Mouse (Mus musculus) right cerebral cortex, postnatal 25 days (tissue): ENCODE measurements at regions not wholly inside any gene's neighbourhood (a gene's known extent, or its start where the extent isn't known, plus 50 kb on each side); places are given as distances from the start of the nearest gene placed in this dataset.

Experiments
- DNase-seq: peaks from one replicate; pipeline ENCODE4 v3.0.0; 2022

DNA sequence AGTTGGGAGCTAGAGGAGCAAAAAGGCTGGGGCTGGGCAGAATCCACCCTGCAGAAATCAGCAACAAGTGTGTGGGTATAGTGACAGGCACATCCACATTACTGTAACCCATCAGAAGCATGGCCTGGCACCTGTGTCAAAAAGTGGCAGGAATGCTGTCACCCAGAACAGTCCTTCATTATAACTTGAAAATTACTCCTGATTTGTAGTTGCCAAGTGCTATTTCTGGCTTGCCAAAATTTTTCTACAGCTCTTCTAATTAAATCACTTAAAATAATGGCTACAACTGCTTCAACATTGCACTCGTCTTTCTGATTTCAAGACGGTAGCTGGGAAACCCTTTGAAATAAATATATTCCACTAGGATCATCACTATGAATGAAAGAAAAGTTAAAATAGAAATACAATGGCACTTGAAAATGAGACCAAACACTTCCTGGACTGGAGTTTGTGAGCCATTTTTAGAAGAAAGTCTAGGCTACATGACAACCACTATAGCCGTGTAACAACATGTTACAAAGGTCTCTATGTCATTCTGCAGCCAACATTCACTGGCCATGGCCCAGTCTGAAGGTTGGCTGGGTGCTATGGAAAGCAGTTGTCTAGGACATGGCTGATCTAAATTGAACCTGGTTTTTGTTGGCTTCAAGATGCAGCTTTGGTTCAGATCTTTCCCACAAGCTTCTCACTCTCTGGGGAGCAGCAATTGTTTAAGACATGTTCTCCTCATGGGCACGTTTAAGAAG is 190.6 kb upstream of the Tapt1 start:
- no peak for DNase-seq

DNA sequence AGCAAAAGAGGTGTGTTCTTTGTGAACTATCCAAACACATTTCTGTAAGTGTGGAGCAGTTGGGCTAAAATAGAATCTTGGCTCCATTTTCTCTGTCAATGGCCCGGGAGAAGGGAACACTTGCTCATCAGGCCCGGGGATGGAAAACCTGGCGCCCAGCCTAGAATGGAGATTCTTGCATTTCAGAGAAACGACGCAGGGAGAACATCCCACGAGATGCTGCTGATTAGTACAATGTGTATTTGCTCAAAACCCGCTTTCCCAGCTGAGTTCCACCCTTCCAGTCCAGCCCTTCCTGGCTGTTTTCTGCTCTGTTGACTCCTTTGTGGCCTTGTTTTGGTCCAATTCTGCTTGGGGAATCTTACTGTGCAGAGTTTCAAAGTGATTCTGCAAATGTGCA is 188.0 kb upstream of the Tapt1 start:
- DNase-seq = peak; percentile 75

DNA sequence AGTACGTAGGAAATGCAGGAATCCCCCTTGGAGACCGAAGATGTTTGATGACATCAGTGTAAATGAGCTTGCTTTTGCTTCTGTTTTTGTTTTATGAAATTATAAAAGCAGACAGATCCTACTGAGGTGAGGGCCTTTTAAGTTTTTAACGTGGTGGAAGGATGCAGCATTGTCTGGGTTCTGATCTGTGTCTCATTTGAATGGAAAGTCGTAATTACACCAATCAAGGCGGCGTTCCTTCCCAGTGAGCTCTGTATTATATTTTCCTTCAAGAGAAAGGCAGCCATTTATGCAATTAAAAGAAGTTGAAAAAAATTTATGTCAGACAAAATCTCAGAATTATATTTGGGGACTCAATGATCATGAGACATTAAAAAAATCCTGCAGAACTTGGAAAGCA is 176.9 kb upstream of the Tapt1 start:
- DNase-seq = no peak

DNA sequence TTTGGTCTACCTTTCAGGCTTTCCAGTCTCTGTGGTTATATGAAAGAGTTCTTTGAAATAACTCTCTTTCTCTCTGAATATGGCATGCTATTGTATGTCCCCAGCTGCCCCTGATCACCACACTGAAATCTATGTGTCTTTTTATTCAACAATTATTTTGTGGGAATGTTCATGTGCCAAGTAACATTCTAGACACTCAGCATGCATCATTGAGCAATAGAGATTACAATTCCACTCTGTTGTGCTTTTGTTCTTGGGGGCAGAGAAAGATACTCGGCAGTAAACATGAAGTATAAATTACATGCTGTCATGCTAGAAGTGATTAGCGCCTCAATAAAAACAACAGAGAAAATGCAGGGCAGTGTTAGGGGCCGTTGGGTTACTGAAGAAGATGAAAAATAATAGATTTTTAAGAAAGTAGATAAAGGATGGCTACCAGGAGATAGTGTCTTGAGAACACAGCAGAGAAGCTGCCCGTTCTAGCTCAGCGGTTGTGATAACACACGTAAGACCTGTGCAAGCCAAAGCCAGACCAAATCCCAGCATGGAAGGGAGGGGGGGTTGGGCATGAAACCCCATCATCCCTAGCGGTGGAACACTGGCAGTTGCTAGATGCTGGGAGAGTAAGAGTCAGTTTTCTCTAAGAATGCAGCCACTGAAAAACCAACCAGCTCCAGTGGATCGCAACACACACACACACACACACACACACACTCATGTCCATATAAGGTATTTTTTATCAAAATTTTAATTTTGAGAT is 174.3 kb upstream of the Tapt1 start:
- no peak for DNase-seq

DNA sequence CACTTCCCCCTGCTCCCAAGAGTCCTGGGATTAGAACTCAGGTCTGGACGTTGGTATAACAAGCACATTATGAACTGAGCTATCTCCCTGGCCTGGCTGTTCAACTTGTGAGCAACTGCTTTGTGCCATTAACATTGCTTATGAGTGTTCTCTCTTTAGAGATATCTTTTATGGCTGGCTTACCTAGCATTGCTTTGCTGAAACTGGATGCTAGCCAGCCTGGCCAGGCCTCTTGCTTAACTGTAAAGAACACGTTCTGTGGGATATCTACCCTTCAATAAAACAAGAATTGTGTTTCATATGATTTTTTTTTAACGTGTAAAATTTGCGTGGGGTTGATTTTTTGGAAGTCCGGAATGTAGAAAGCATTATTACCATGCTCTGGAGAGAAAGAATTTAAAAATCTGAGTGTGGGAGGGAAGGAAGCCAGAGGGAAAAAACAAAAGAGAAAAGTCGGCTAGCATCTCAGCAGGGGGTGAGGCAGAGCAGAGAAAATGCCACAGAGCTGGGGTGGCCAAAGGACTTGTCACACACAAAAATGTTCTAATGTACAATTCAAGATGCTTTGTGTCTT is 160.9 kb upstream of the Tapt1 start:
- DNase-seq = peak; percentile 35

DNA sequence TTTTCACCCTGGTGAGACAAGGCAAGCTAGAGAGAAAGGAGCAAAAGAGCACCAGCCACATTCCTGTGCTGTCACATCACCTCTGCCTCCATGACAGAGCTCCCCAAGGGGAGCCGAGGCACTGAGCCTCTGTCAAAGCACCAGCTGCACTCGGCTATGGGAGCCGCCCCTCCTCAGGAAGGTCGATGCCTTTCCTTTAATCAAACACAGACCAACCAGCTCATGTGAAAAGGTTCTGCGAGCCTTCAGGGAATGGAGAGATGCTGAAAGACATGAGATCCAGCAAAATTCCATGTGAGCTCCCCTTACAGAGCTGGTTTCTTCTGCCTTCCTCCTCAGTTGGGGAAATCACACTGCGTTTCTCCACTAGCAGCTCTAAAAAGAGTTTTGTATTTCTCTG is 159.8 kb upstream of the Tapt1 start:
- DNase-seq = no peak

DNA sequence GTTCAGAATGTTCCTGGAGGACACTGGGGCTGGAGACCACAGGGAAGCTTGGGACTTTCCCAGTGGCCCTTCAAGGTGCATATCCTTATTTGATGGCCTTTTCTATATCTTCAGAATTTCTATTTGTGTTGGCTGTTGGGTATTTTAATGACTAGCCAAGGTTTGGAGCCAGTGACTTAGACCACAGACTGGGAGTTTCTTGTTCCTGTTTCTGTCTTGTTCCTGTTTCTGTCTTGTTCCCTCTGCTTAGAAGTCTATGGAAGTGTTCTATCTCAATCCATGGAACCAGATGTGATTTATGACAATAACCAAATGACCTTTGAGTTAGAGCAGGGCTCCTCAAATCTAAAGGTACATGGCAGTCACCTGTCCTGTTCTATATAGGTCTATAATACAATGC is 156.6 kb upstream of the Tapt1 start:
- DNase-seq = no peak

DNA sequence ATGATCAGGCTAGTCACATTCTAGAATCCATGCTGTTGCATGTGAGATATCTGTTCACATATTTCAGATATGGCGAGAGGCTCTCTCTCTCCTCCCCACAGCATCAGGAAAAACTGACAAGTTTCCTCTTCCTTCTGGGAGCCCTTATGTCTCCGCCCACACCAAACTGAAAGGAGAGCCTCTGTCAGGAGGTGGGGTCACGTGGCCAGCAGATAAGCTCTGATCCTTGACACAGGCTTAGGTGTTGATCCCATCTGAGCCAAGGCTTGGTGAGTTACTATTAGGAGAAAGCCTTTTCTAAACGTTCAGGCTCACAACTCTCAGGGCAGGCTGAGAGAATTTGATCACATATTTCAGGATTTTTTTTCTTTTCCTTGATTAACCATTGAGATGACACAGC is 143.6 kb upstream of the Tapt1 start:
- DNase-seq = no peak

DNA sequence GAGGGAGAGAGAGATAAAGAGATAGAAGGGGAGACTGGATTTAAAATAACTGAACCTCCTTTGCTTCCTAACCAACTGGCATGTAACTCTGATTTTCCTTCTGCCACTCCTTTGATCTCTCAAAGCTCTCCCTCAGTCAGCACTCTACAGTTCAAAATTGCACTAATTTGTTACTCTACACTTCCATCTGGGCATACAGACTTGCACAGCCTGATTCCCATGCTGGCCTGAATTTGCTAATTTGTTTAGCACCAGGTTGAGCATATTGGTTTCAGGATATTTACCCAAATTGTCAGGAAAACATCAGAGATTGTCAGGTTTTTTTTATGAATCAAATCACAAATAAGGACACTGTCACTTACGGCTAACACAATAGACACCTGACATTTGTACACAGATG is 125.9 kb upstream of the Tapt1 start:
- no peak for DNase-seq

DNA sequence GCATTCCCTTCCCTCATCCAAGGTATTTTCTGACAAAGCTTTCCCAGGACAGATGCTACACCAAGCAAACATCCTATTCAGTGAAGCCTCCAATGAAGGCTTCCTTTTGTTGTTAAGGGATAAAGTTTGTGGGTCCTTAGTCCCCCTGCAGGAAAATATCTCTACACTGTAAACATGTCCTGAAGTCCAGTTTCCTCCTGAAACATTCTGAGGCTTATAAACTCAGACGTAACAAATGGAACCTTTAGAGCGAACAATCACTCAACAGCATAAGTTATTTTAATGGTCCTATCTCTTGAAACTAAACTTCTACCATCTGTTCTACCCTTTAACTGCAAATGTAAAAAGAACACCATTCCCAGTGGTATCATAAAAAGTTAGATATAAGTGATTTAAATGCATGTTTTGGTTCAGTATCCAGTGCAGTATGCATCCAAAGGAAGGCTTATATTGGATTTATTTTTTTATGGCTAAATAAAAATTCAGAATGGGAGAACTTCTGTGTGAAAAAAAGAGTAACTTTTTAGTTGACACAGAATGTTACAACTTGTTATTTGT is 115.1 kb upstream of the Tapt1 start:
- no peak for DNase-seq

DNA sequence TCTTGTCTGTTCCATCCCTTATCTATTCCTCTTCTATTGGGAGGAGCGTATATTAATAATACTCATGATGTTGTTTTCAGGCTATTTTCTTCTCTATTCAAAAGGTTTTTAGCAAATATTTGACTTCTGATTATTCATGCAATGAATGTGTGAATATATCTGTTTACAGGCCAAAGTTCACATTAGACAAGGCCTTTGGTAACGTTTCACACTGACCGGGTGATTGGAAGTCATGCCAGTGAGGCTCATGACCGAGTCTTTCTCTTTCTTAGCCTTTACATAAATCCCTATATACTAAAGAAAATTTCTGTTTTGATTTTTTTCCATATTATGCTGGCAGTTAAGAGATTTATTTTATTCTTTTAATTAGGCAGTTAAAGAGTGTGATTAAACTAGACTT is 112.2 kb upstream of the Tapt1 start:
- DNase-seq = no peak

DNA sequence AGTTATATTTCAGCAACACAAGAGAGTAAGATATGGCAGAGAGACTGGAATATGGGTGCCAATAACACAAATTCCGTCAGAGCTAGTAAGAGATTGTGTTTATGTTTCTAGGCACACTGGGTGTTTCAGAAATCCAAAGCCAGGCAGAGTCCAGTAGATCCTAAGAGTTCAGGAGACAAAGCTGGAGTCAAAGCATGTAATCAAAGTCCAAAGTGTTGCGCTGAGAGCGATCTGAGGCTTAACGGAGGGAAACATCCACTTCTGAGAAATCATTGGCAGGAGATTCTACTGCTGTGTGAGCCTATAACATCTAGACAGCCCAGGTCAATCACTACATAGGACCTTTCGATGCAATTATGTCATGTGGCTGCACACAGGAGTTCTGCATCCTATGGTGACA is 109.3 kb upstream of the Tapt1 start:
- no peak for DNase-seq

DNA sequence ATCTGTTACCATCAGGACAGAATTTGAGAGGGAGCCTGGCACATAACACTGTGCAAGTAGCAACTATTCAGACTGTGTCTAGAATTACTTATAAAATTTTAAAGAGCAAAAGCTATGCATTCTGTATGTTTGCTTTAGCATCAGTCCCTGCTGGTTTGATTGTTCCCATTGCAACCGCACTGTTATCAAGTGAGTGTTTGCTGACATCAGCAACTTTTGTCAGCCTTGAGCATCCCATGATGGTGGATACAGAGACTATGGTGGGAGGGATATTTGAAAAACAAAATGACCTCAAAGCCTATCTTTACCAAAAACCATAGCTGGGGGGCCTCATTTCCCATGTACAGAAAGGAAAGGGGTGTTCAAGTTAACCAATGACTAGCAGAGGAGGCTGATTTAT is 93.2 kb upstream of the Tapt1 start:
- no peak for DNase-seq

DNA sequence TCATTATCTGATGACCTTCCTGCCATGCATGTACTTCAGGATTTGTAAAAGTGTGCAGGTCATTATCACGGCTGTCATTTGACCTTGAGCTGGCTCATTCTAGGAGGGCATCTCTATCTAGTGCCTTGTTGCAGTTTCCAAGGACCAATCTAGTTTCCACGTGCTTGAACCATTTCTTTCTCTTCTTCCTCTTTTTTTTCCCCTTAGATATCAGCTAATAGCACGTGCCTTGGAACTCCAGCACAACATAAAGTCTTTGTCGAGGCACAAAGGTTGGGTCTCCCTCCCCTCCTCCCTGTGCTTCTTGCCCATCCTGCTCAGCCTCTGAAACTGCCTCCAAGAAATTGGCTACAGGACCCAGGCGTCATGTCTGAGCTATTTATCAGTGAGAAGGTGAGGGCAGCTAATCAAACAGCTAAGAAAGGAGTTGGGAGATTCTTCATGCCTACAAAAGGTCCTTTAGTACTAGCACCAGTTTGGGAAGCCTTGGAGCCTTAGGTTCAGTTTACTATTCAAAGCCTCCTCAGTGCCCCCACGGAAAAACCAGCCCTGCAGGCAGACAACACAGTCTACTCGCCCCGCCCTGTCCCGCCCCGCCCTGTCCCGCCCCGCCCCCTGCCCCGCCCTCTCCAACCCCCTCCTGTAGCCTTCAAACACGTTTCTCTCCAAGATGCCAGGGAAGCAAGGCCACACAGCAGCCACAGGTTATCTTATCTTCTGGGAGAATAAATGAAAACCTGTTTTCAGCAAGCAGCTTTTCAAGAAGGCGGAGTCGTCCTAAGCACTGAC is 80.5 kb upstream of the Tapt1 start:
- no peak for DNase-seq

DNA sequence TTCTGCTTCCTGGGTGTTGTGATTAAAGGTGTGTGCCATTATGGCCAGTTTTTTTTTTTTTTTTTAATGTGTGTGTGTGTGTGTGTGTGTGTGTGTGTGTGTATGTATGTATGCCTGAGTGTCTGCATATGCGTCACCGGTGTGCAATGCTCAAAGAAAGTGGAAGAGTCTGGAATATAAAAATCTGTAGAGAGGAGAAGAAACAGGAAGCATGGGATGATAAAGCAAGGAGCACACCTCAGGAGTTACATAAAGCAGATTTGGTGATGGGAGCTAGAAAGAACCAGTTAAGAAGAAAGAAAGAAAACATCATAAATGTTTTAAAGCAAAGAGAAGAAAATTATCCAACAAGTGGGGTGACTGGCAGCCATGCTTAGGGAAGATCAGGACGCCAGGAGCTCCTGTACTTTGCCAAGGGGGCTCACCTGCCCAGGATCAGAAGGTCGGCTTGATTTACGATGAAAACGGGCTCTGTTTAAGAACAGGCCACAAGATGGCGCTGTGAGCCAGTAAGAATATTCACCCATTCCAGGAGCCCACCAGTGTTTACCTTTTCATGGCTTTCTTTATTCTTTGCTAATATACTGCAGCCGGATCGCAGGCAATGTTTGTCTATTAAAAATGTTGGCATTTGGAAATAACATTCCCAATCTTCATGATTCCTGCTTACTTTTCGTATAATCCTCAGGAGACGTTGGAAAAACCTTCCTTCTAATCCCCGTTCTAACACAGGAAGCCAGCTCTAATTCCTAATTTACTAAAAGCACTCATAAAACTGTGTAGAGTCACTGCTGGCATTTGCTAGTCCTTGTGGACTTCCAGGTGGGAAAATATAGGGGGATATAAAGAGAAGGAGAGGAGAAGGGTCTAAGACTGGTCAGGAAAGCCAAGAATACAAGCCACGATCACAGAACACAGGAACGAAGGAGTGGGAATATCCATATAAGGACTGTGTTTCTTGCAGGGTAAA is 77.7 kb upstream of the Tapt1 start:
- peak; percentile 61 for DNase-seq

DNA sequence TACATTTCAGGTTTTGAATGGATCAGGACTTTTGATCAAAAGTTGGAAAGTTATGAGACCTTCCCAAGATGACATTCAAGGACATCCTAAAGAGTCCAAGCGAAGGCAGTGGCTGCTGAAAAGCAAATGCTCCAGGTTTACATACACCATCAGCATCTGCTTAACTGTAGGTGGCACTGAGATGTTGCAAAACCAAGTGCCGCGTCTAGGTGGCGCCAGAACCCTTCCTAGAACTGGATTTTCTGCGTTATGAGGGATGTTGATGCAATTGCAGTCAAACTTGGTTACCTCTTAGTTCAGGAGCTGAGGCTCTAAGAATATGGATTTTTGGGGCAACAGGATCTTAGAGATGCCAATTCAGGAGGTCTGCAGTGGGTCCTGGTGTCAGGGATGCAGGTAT is 58.0 kb upstream of the Tapt1 start:
- peak; percentile 84 for DNase-seq
